Comparison of ENCODE assay signal across 8 mouse cellular contexts in genomic region chr14:124675142-124675653, GRCm38 (mm10). TPM values are rescaled to one million over a fixed set of nuclear protein-coding genes. Genes with fewer than 3 reads are reported as not detected.
DNase-seq lines count a peak whose midpoint lies in the region; ATAC-seq lines count a peak whose summit lies in the region.

No protein-coding gene starts in this region.

- H3K27me3 ChIP-seq in heart, embryonic 16.5 days (ENCODE audit: control insufficient read depth, insufficient read depth, low read length): peaks cover 3% of the 10 kb centered on the region; the same call in 1 of the 2 replicates
- 0 out of 2 replicates have a peak, but pooled peaks cover 3% of the 10 kb centered on the region for H3K27me3 ChIP-seq in neural tube, embryonic 12.5 days (replicated peaks)

- DNase-seq in kidney, postnatal 4 days: peak; percentile 6 to 22
- no peak for DNase-seq in kidney, postnatal 14 days
- peak; percentile 61 to 69 for DNase-seq in cerebellum, postnatal 10 days
- DNase-seq in left cerebral cortex, postnatal 10 days (ENCODE audit: extremely low spot score in 1 of 2, low spot score in 2 of 2): peak; percentile 11 to 31
- no peak for DNase-seq in thymus, postnatal 36 days
- no peak for DNase-seq in urinary bladder, postnatal 14 days (ENCODE audit: low spot score)

- H3K4me3 ChIP-seq in heart, embryonic 16.5 days (ENCODE audit: low read length): peak overlapping the region; percentile 58
- H3K4me3 ChIP-seq in neural tube, embryonic 12.5 days: peak overlapping the region; percentile 45

- no peak overlapping the region for H3K27ac ChIP-seq in heart, embryonic 16.5 days (ENCODE audit: low read length)
- no peak overlapping the region for H3K27ac ChIP-seq in neural tube, embryonic 12.5 days

- peak; percentile 24; the same call in 1 of the 2 replicates for ATAC-seq in heart, embryonic 16.5 days (replicated peaks; ENCODE audit: extremely low read depth, insufficient read depth, low FRiP score)
- peak; percentile 56 for ATAC-seq in neural tube, embryonic 12.5 days (ENCODE audit: low FRiP score, low read depth)

- H3K4me2 ChIP-seq in heart, embryonic 16.5 days (ENCODE audit: low read depth, low read length): peak overlapping the region; percentile 84
- H3K4me2 ChIP-seq in neural tube, embryonic 12.5 days (replicated peaks): peak overlapping the region; percentile 88

- H3K9ac ChIP-seq in heart, embryonic 16.5 days (ENCODE audit: low read length): peak overlapping the region; percentile 57
- H3K9ac ChIP-seq in neural tube, embryonic 12.5 days: peak overlapping the region; percentile 45; the same call in 1 of the 2 replicates

- no peaks in the 10 kb centered on the region for H3K36me3 ChIP-seq in heart, embryonic 16.5 days (ENCODE audit: control insufficient read depth, insufficient read depth)
- no peaks in the 10 kb centered on the region for H3K36me3 ChIP-seq in neural tube, embryonic 12.5 days

- intact Hi-C loops in left cerebral cortex, postnatal 10 days (cut with DNase I): loop anchor here (10.0 kb wide), 1 partner anchor 260 kb away; no protein-coding TSS in a partner anchor

- WGBS in heart, embryonic 16.5 days: 1% methylated on average over 20 of the region's 21 CpGs
- 2% methylated on average over 21 of the region's 21 CpGs for WGBS in neural tube, embryonic 12.5 days

- no peaks in the 10 kb centered on the region for H3K9me3 ChIP-seq in heart, embryonic 16.5 days (replicated peaks; ENCODE audit: control insufficient read depth, low read length)
- H3K9me3 ChIP-seq in neural tube, embryonic 12.5 days: no peaks in the 10 kb centered on the region

- peaks cover 8% of the 10 kb centered on the region for H3K4me1 ChIP-seq in heart, embryonic 16.5 days (ENCODE audit: control insufficient read depth, insufficient read depth, low read length)
- H3K4me1 ChIP-seq in neural tube, embryonic 12.5 days: peaks cover 16% of the 10 kb centered on the region

RNA-seq across cellular contexts. Expression of gene Fgf14, which starts 1.7 kb away (rescaled TPM):
- 4.1 and 6.8 TPM in 2 replicates for polyA plus RNA-seq in heart, embryonic 16.5 days (2015; fragmentation: Nextera tagmentation; extraction: Ambion mirVana)
- total RNA-seq in left cerebral cortex, postnatal 10 days (2021): 10 to 100 TPM; 50.3 TPM
- polyA plus RNA-seq in neural tube, embryonic 12.5 days (2016; fragmentation: Nextera tagmentation; extraction: Ambion mirVana): 9.3 and 9.5 TPM in 2 replicates

Comparison
In these comparisons a context has a peak if more than half of its experiments do, and no peak if none do; other contexts are left out.
1. DNase-seq: peak in kidney, postnatal 4 days (2 of 2), cerebellum, postnatal 10 days (2 of 2) and left cerebral cortex, postnatal 10 days (2 of 2); none in kidney, postnatal 14 days (single experiment), thymus, postnatal 36 days (0 of 2) and urinary bladder, postnatal 14 days (single experiment).